14 mouse cellular contexts compared by ENCODE assay signal in genomic region chr4:82588718-82589117, GRCm38 (mm10).
A peak's percentile ranks its signal among the peaks of the same experiment; 100 is the strongest.
DNase-seq lines count a peak whose midpoint lies in the region; ATAC-seq and TF ChIP-seq lines count a peak whose summit lies in the region.
"Had no signal": no experiment of that assay in that cellular context is flagged by ENCODE, and none has a peak within 500 bp of the region (broad histone marks: within the 10 kb centered on the region; RNA-seq: fewer than 3 reads in every experiment).

No protein-coding gene starts in this region.

- H3K4me2 ChIP-seq in forebrain, embryonic 15.5 days (replicated peaks), result peak overlapping the region; percentile 10; the same call in 1 of the 2 replicates
- H3K4me2 ChIP-seq: heart, embryonic 12.5 days; hindbrain, embryonic 12.5 days; midbrain, embryonic 11.5 days had no signal

- H3K9ac ChIP-seq in forebrain, embryonic 15.5 days (replicated peaks), result no peak overlapping the region
- H3K9ac ChIP-seq: heart, embryonic 12.5 days; hindbrain, embryonic 12.5 days had no signal

- peak overlapping the region; percentile 93 for H3K27ac ChIP-seq in forebrain, embryonic 15.5 days (replicated peaks)
- no peak overlapping the region for H3K27ac ChIP-seq in forebrain, embryonic 10.5 days
- peak overlapping the region; percentile 96 for H3K27ac ChIP-seq in layer of hippocampus, adult 2 months
- H3K27ac ChIP-seq: hindbrain, embryonic 12.5 days had no signal

- DNase-seq in cerebellum, adult 8-10 months, result peak; percentile 36
- DNase-seq in cerebellum, adult 11-12 months, result no peak
- DNase-seq in forebrain, embryonic 10.5 days (ENCODE audit: extremely low spot score, low spot score), result no peak
- DNase-seq in layer of hippocampus, adult 2 months (ENCODE audit: low spot score in 2 of 2), result no peak
- no peak for DNase-seq in layer of hippocampus, adult 9-11 months
- no peak for DNase-seq in neural tube, embryonic 10.5 days (ENCODE audit: extremely low spot score, low spot score)
- DNase-seq in lung, adult 2 months, result no peak
- DNase-seq: right cerebral cortex, postnatal 25 days; spleen, adult 18-20 months had no signal

- TF ChIP-seq CTCF in layer of hippocampus, adult 2 months (conservative IDR thresholded peaks at IDR 0.05), result no peak
- no peak for TF ChIP-seq CTCF in lung, adult 2 months (IDR thresholded peaks at IDR 0.05; ENCODE audit: insufficient read depth, low read length)

- no peak overlapping the region for H3K4me3 ChIP-seq in forebrain, embryonic 15.5 days
- no peak overlapping the region for H3K4me3 ChIP-seq in forebrain, embryonic 10.5 days
- H3K4me3 ChIP-seq in layer of hippocampus, adult 2 months, result peak overlapping the region; percentile 51
- H3K4me3 ChIP-seq in lung, adult 2 months (replicated peaks; ENCODE audit: extremely low read depth, low read depth, low read length), result no peak overlapping the region
- H3K4me3 ChIP-seq: heart, embryonic 12.5 days; hindbrain, embryonic 12.5 days had no signal

- ATAC-seq in forebrain, embryonic 15.5 days (replicated peaks), result no peak
- ATAC-seq: CD4-positive, CD25-positive, alpha-beta regulatory T cell, adult 4 months had no signal

- no peak for TF ChIP-seq POLR2A in lung, adult 2 months (IDR thresholded peaks at IDR 0.05; ENCODE audit: borderline replicate concordance, extremely low read depth, low read depth, low read length)

- H3K36me3 ChIP-seq in forebrain, embryonic 15.5 days, result no peaks in the 10 kb centered on the region
- H3K36me3 ChIP-seq in forebrain, embryonic 10.5 days (replicated peaks), result no peaks in the 10 kb centered on the region
- H3K36me3 ChIP-seq: heart, embryonic 12.5 days; hindbrain, embryonic 12.5 days had no signal

- no peaks in the 10 kb centered on the region for H3K27me3 ChIP-seq in forebrain, embryonic 15.5 days
- 0 out of 2 replicates have a peak, but pooled peaks cover 7% of the 10 kb centered on the region for H3K27me3 ChIP-seq in forebrain, embryonic 10.5 days (ENCODE audit: poor library complexity, severe bottlenecking)
- H3K27me3 ChIP-seq: heart, embryonic 12.5 days; hindbrain, embryonic 12.5 days had no signal

- H3K9me3 ChIP-seq in forebrain, embryonic 15.5 days, result no peaks in the 10 kb centered on the region
- no peaks in the 10 kb centered on the region for H3K9me3 ChIP-seq in forebrain, embryonic 10.5 days
- H3K9me3 ChIP-seq: heart, embryonic 12.5 days; hindbrain, embryonic 12.5 days had no signal

- 48% methylated on average over 5 of the region's 5 CpGs for WGBS in forebrain, embryonic 15.5 days
- WGBS in forebrain, embryonic 10.5 days, result 82% methylated on average over 5 of the region's 5 CpGs
- WGBS in lung, adult 2 months, result 81% methylated on average over 5 of the region's 5 CpGs

- peaks cover 39% of the 10 kb centered on the region for H3K4me1 ChIP-seq in forebrain, embryonic 15.5 days
- peaks cover 36% of the 10 kb centered on the region for H3K4me1 ChIP-seq in forebrain, embryonic 10.5 days
- H3K4me1 ChIP-seq in lung, adult 2 months (ENCODE audit: control insufficient read depth, insufficient read depth, low read length), result peaks cover 2% of the 10 kb centered on the region; the same call in 1 of the 2 replicates
